Mouse (Mus musculus) E14TG2a.4 (cell line): ENCODE measurements around the gene Col4a5.

Experiments used
- H3K27me3 ChIP-seq: 2 replicates; pipeline ENCODE4 v1.6.1; 2014; ENCODE audit warnings: low read length, control low read depth; ENCODE audit not compliant: insufficient read depth
- H3K36me3 ChIP-seq: 2 replicates; pipeline ENCODE4 v1.6.1; 2014; ENCODE audit warnings: low read length, control low read depth; ENCODE audit not compliant: insufficient read depth
- H3K4me1 ChIP-seq: replicated peaks from 2 replicates; pipeline ENCODE4 v1.6.1; 2014; ENCODE audit warnings: low read depth, low read length, control low read depth
- H3K4me3 ChIP-seq: replicated peaks from 2 replicates; pipeline ENCODE4 v1.5.1; 2014; ENCODE audit warnings: mild to moderate bottlenecking, low read length
- H3K9me3 ChIP-seq: 2 replicates; pipeline ENCODE4 v1.6.1; 2014; ENCODE audit warnings: low read length, control low read depth
- CTCF ChIP-seq: conservative IDR thresholded peaks from 2 replicates; pipeline ENCODE4 v1.5.1; 2014; ENCODE audit warnings: low read length
- NANOG ChIP-seq: IDR thresholded peaks from 2 replicates; pipeline ENCODE4 v1.6.1; 2014; ENCODE audit warnings: borderline replicate concordance, low read length, mixed read lengths
- POU5F1 ChIP-seq: IDR thresholded peaks from 2 replicates; pipeline ENCODE4 v1.6.1; 2014; ENCODE audit warnings: low read length, borderline replicate concordance

The Col4a5 gene

DNA sequence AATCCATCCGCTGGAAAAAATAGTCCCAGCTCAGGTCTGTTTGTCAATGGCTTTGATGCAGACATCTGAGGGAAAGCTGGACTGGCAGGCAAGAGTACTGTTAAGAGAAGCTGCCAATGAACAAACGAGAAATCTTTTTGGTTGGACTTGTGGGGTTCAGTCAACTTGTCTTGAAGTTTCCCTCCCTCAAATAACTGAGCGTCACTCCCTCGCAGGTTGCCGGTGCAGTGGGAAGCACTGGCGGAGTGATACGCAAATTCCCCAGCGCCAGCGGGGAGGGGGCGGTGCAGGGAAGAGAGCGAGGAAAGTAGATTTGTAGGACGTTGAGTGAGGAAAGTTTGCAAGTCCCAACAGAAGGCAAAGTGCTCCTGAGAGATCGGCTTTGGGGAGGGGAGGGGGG is at the start of gene Col4a5:
Gene Col4a5, plus strand, starts transcription at position 276 of the 400 bp plus-strand sequence.
- peak within 1 kb of the TSS; percentile 63 for H3K4me3 ChIP-seq
- no peaks in the 10 kb centered on the region for H3K4me1 ChIP-seq
- no peaks in the 10 kb centered on the region for H3K9me3 ChIP-seq
- TF ChIP-seq CTCF (no peak), NANOG (no peak), POU5F1 (no peak)
- H3K36me3 ChIP-seq = no peaks in the 10 kb centered on the region
- H3K27me3 ChIP-seq = peaks cover 2% of the 10 kb centered on the region; the same call in 1 of the 2 replicates

- H3K27me3 ChIP-seq = no peaks in the 10 kb centered on the region
- no peaks in the 10 kb centered on the region for H3K36me3 ChIP-seq
- no peak for TF ChIP-seq NANOG
- TF ChIP-seq POU5F1 = no peak
- TF ChIP-seq CTCF = no peak
- H3K4me1 ChIP-seq = no peaks in the 10 kb centered on the region
- H3K9me3 ChIP-seq = no peaks in the 10 kb centered on the region
- no peak overlapping the region for H3K4me3 ChIP-seq
Measured at GRCm38 (mm10) chrX:141436780-141437179, 38.4 kb upstream of the Col4a5 start.

- no peaks in the 10 kb centered on the region for H3K36me3 ChIP-seq
- H3K4me3 ChIP-seq = no peak overlapping the region
- H3K4me1 ChIP-seq = no peaks in the 10 kb centered on the region
- H3K9me3 ChIP-seq = no peaks in the 10 kb centered on the region
- TF ChIP-seq POU5F1 = no peak
- H3K27me3 ChIP-seq = no peaks in the 10 kb centered on the region
Measured at GRCm38 (mm10) chrX:141439423-141439822, 35.8 kb upstream of the Col4a5 start.

GRCm38 (mm10) chrX:141447936-141448335 is 27.2 kb upstream of the Col4a5 start:
- no peaks in the 10 kb centered on the region for H3K9me3 ChIP-seq
- no peak overlapping the region for H3K4me3 ChIP-seq
- H3K36me3 ChIP-seq = no peaks in the 10 kb centered on the region
- no peaks in the 10 kb centered on the region for H3K27me3 ChIP-seq
- TF ChIP-seq POU5F1 = no peak
- TF ChIP-seq NANOG = no peak
- no peak for TF ChIP-seq CTCF
- H3K4me1 ChIP-seq = no peaks in the 10 kb centered on the region

- Histone ChIP-seq H3K4me1 (no peaks in the 10 kb centered on the region), H3K36me3 (no peaks in the 10 kb centered on the region), H3K4me3 (peak within 1 kb of the TSS; percentile 63), H3K27me3 (peaks cover 2% of the 10 kb centered on the region; the same call in 1 of the 2 replicates), H3K9me3 (no peaks in the 10 kb centered on the region)
- TF ChIP-seq POU5F1 = no peak
- no peak for TF ChIP-seq NANOG
- TF ChIP-seq CTCF = no peak
Measured at GRCm38 (mm10) chrX:141473470-141474302, 1.5 kb upstream of the Col4a5 start, which contains the start of gene Col4a6. Gene Col4a6 (minus strand): TSS chrX:141474076.

GRCm38 (mm10) chrX:141475566-141476327 is 562 bp downstream of the Col4a5 start:
- no peaks in the 10 kb centered on the region for H3K36me3 ChIP-seq
- peaks cover 2% of the 10 kb centered on the region; the same call in 1 of the 2 replicates for H3K27me3 ChIP-seq
- TF ChIP-seq CTCF = no peak
- no peak for TF ChIP-seq POU5F1
- TF ChIP-seq NANOG = no peak
- H3K4me1 ChIP-seq = no peaks in the 10 kb centered on the region
- peak overlapping the region; percentile 63 for H3K4me3 ChIP-seq
- H3K9me3 ChIP-seq = no peaks in the 10 kb centered on the region

- no peaks in the 10 kb centered on the region for H3K36me3 ChIP-seq
- TF ChIP-seq POU5F1 = no peak
- TF ChIP-seq CTCF = no peak
- no peak for TF ChIP-seq NANOG
- no peaks in the 10 kb centered on the region for H3K9me3 ChIP-seq
- H3K4me3 ChIP-seq = no peak overlapping the region
- no peaks in the 10 kb centered on the region for H3K4me1 ChIP-seq
- no peaks in the 10 kb centered on the region for H3K27me3 ChIP-seq
Measured at GRCm38 (mm10) chrX:141494545-141494944, 19.4 kb downstream of the Col4a5 start.

DNA sequence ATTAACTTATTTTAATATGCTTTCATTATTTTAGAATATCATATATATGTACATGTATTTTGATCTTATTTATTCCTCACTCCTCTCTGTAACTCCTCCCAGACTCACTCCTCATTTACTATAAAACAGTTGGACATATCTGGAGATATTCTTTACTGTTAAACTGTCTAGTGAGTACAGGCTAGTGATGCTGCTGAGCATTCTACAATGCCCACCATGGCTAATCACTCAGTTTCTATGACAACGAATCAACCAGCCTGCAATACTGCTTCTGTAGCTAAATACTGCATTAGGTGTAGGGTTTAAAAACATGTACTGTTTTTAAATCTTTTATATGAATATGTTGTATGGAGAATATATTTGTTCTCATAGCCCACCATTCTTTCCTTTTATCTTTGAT is 27.9 kb downstream of the Col4a5 start:
- H3K36me3 ChIP-seq = no peaks in the 10 kb centered on the region
- TF ChIP-seq POU5F1 (no peak), NANOG (no peak), CTCF (no peak)
- H3K4me1 ChIP-seq = no peaks in the 10 kb centered on the region
- H3K4me3 ChIP-seq = no peak overlapping the region
- no peaks in the 10 kb centered on the region for H3K9me3 ChIP-seq
- H3K27me3 ChIP-seq = no peaks in the 10 kb centered on the region
